Mouse (Mus musculus): ENCODE data around the gene Duxf3.
"Not testable (repeated sequence)": the region's sequence is repeated elsewhere in the genome, so short reads cannot be mapped to it uniquely, and the experiment has no call there.

Gene Duxf3

GRCm38 (mm10) chr10:58223161-58223560 lies 9.3 kb downstream of the Duxf3 start:
- not testable (repeated sequence) for DNase-seq (ENCODE audit: low spot score)

- peak; percentile 43 for DNase-seq (ENCODE audit: low spot score)
Observed at GRCm38 (mm10) chr10:58221571-58221970, 10.9 kb downstream of the Duxf3 start.

GRCm38 (mm10) chr10:58220726-58221125 lies 11.7 kb downstream of the Duxf3 start:
- peak; percentile 2 for DNase-seq (ENCODE audit: low spot score)

GRCm38 (mm10) chr10:58217366-58217765 lies 15.1 kb downstream of the Duxf3 start:
- peak; percentile 15 for DNase-seq (ENCODE audit: low spot score)

- DNase-seq (ENCODE audit: low spot score) = peak; percentile 4
Observed at GRCm38 (mm10) chr10:58215353-58215752, 17.1 kb downstream of the Duxf3 start.

GRCm38 (mm10) chr10:58214934-58215333 lies 17.5 kb downstream of the Duxf3 start:
- peak; percentile 2 for DNase-seq (ENCODE audit: low spot score)

GRCm38 (mm10) chr10:58214497-58214896 lies 18.0 kb downstream of the Duxf3 start:
- DNase-seq (ENCODE audit: low spot score) = peak; percentile 1

- peak; percentile 3 for DNase-seq (ENCODE audit: low spot score)
Observed at GRCm38 (mm10) chr10:58212230-58212629, 20.2 kb downstream of the Duxf3 start.

GRCm38 (mm10) chr10:58211213-58211612 lies 21.3 kb downstream of the Duxf3 start:
- peak; percentile 4 for DNase-seq (ENCODE audit: low spot score)

- DNase-seq (ENCODE audit: low spot score) = no peak
Observed at GRCm38 (mm10) chr10:58210514-58210913, 22.0 kb downstream of the Duxf3 start.

- peak; percentile 3 for DNase-seq (ENCODE audit: low spot score)
Observed at GRCm38 (mm10) chr10:58209710-58210467, 22.6 kb downstream of the Duxf3 start.

GRCm38 (mm10) chr10:58206639-58207404 lies 25.7 kb downstream of the Duxf3 start:
- DNase-seq (ENCODE audit: low spot score) = peak; percentile 0

- no peak for DNase-seq (ENCODE audit: low spot score)
Observed at GRCm38 (mm10) chr10:58205986-58206385, 26.5 kb downstream of the Duxf3 start.

Measured in lung, postnatal 25 days (tissue).